Mouse (Mus musculus) A20 (cell line): ENCODE results near the gene Tmx2.
"Not testable (repeated sequence)": the region's sequence is repeated elsewhere in the genome, so short reads cannot be mapped to it uniquely, and the experiment has no call there.

ENCODE experiments used
- DNase-seq: peaks from one replicate; pipeline ENCODE4 v3.0.0-alpha.2; 2011; ENCODE audit warnings: low read depth, low spot score

Gene Tmx2

DNA sequence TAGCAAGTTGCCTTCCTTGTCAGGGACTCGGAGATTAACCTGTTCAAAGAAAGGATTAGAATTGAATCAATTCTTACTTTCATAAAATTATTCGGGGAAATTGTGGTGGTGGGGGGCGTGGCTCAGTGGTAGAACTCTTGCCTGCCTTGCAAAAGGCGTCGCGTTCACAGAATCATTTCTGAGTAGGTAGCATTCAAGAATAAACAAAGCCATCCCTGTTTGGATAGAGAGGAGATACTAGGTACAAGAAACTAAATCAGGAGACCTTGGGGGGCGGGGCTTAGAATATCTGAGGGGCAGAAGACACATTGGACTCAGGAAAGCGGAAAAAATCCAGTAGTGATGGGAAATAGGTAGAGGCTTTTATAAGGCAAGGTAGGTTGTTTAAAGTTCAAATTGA is at the start of gene Tmx2:
Gene Tmx2 (minus strand): TSS at position 125 of the 400 bp plus-strand sequence.
- DNase-seq, result peak; percentile 28

DNA sequence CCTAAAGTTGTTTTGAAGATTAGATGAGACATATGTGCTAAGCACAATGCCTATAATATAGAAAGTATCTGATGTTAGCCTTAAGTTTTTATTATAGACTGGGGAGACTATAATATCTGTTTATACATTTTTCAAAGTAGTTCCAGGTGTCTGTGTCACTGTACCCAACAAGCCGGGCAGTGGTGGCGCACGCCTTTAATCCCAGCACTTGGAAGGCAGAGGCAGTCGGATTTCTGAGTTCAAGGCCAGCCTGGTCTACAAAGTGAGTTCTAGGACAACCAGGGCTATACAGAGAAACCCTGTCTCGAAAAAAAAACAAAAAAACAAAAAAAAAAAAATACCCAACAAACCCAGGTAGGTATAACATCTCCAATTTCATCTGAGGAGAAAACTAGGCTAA is 49.3 kb upstream of the Tmx2 start:
- not testable (repeated sequence) for DNase-seq

DNA sequence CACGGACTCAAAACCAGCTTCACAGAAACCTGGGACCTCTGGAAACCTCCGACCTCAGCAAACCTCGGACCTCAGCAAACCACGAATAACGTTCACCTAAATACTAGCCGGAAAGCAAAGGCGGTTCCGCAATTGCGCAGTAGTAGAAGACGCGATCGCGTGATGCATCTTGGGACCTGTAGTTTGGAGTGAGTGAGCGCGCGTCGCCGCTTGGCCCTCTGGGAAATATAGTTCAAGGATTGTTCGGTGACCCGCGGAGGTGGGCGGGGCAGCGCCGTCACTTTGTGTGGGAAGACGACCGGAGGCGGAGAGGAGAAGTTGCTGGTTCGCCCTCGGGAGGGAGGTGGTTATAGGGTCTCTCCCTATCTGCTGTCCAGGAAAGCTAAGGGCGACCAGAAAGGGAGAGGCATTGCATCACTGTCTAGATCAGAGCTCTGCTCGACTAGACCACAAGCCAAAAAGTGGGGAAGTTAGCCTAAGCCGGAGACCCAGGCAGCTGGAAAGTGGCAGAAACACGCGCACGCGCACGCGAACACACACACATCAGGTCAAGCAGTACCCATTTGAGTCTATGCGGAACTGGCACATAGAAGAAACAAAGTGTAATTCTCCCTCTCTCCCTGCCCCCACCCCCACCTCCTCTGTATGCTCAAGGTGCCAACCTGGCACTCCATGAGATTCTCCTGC is 48.4 kb upstream of the Tmx2 start, which contains the start of gene Clp1:
Gene Clp1 (minus strand): TSS at position 179 of the 687 bp plus-strand sequence.
- peak; percentile 99 for DNase-seq

DNA sequence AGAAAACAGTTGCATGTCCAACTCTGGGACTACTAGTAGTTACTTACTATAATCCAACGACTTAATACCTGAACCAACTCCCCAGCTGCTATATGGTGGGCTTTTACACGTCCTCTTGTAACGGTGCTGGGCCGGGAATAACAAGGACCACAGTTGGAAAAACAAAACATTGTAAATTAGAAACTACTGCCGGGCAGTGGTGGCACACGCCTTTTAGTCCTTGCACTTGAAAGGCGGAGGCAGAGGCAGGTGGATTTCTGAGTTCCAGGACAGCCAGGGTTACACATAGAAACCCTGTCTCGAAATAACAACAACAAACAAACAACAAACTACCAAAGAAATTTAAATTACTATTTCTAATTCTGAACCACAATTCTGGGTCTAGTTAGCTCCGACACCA is 47.8 kb upstream of the Tmx2 start:
- peak; percentile 26 for DNase-seq

DNA sequence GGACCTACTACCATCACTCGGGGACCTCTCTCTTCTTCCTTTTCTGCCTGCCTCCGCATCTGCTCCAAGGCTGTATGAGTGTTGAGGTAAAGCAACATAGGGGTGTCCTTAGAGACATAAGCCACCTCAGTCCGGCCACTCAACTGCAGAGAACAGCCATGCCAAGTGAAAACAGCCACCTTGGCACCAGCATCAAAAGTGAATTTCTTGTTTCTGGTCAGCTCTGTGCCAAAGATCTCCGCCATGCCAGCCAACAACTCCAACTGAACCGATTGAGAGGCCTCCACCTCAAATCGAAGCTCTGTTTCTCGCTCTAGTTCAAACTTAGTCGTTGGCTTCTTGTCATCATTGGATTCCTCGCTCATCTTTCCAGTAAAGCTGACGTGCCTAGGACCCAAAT is 46.8 kb upstream of the Tmx2 start:
- no peak for DNase-seq

DNA sequence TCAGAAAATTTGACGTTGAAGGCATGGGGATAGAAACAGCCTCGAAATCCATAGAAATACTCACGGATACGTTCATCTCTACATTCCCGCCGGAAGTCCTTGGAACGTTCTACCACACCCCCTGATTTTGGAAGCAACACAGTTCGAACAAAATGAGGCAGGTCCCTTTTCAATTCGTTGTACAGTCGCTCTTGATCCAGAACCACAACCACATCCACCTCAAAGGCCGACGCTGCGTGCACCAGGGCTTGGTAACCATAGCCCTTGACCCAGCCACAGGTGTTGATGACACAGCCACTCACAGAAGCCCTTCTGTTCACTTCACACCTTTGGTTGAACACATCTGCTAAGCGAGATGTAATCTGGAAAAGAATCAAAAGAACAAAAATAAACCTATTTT is 44.9 kb upstream of the Tmx2 start:
- no peak for DNase-seq

DNA sequence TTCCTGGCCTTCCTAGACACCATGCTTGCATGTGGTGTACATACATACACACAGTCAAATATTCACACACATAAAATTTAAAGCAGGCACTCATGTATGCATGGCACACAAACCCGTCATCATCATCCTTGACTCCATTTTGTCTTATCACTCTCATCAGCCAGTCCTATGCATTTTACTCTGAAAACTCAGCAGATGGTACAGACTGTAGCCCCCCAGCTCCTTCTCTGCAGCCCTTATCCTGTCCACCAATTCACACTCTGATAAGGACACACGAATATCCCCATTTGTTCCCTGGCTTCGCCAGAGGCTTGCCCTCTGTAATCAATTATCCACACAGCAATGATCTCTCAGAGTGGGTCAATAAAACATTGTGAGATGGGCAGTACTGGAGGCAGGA is 42.2 kb upstream of the Tmx2 start:
- DNase-seq, result no peak

DNA sequence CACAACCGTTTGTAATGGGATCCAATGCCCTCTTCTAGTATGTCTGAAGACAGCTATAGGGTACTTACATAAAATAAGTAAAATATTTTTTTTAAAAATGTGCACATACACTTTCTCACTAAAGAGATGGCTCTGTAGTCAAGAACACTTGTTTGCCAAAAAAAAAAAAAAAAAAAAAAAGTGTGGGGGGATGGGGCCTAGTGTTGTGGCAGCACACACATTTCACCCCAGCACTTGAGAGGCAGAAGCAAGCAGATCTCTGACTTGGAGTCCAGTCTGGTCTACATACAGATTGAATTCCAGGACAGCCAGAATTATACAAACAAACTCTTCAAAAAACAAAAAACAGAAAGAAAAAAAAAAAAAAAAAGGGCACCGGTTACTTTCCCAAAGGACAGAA is 41.8 kb upstream of the Tmx2 start:
- DNase-seq, result no peak

DNA sequence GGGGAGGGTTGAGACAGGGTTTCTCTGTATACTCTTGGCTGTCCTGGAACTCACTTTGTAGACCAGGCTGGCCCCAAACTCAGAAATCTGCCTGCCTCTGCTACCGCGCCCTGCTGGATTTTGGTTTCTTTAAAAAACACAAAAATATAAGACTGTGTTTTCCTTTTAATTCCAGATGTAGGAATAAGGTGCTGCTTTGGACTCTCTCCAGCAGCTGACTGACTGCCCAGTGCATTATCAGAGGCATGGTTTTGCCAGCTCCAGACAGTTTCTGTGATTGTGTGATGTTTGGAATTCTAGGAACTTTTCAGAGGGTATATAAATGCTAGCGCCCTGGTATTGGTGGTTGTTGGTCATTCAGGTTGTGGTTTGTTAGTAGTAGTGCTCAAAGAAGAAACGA is 38.4 kb upstream of the Tmx2 start:
- DNase-seq, result no peak

DNA sequence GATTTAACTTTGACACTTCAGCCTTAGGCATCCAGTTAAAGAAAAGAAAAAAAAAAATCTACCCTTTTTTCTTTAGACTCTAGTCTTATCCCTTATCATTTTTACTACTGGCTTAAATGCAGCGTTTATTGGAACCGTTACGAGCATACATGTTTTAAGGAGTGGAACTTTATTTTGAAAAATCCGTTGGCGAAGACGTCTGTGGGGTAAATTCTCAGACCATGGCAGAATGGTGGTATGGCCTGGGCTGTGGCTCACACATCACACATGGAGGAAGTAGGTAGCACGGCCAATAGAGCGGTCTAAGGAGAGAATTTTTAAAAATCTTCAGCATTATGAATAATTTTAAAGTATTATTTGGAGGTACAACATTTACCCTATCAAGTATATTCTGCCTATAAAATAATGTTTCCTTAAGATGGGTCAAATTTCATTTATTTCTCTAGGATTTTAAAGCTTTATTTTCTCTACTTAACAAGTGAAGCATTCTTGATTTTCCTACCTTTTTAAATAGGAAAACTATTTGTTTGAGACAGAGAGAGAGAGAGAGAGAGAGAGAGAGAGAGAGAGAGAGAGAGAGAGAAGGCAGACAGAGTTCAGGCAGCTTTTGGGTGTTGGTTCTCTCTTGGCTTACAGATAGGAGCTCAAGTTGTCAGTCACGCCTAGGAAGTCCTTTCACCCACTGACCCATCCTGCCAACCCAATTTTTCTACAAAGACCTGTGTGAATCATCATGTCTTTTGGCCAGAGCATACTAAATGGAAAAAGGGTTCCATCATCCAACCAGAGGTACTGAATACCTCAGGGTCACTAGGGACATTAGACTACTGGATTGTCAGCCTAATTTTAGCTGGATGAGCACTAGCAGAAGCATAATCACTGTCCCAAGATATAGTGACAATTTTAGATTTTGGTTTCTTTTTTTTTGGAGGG is 37.7 kb upstream of the Tmx2 start:
- DNase-seq, result peak; percentile 69

DNA sequence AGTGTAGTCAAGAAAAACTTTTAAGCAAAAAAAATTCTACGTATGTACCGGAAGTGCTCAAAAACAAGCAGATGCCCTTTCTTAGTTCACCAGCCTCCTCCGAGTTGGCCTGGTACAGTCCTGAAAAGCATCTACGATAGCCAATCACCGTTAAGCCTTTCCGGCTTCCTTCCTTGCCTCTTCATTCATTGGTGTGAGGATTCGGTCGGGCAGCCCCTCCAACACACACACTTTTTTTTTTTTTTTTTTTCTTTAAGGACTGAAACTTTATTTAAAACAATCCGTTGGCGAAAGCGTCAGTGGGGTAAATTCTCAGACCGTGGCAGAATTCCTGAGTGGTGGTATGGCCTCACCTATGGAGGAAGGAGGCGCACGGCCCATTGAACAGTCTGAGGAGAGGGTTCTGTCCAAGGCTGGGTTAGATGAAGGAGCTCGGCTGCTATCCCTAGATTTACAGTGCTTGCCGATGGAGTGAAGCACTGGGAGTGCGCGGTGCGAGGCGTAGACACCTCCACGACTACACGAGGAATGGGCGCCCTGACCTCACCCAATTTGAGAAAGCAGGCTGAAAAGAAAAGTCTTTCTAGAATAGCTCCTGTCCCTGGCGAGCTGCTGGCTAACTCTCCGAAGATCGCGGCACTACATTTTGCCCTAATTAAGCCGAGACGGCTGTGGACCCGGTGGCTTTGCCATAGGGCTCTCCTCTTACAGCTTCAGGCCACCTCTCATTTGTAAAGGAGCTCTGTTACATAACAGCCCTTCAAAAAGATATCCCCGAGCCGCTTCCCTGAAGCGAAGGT is 36.8 kb upstream of the Tmx2 start:
- peak; percentile 87 for DNase-seq

DNA sequence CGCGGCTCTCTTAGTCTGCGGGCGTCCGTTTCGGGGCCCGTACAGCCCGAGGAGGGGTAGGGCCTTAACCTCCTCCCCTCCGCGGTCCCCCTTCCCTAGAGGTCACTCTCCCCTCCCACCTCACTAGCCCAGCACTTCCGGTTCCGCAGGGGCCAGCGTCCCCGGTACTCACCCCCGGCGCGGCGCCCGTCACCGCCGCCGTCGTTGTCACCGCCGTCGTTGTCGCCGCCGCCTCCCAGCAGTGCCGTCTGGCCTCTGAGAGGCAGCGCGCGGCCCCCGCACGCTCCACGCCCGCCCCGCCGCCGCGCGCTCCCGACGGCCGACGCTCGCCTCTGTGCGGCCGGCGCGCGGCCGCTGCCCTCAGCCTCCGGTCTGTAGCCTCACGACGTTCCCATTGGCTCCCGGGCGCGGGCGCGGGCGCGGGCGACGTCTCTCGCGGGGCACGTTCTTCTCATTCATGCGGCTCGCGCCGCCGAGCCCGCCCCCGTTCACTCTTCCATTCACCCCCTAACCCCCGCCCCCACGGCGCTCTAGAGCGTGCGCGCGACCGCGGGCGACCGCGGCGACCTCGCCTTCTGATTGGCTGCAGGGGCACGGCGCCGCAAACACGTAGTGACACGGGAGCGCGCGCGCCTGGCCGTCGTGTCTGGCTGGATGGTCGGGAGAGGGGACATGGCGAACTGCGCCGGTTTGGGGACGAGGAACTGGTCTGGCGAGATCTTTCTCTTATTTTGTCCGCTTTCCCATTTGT is 36.0 kb upstream of the Tmx2 start, which contains the start of gene Zdhhc5:
Gene Zdhhc5 (minus strand): TSS at position 370 of the 751 bp plus-strand sequence.
- DNase-seq, result peak; percentile 99

DNA sequence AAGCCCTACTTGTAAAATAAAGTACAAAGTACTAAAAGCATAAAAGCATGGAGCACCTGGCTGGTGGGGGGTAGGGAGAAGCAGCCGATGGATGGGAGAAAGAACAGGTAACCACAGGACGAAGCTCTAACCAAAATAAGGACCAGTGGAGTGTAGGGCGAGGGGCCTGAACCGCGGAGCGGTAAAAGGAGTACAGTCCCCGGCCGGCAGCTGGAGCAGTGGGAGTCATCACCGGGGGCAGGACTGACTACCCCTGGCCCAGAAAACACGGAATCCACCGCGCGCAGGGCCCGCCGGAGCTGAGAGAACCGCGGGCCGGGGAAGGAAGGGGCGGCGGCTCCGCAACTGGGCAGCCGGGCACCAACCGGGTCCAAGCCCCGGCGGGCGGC is 35.5 kb upstream of the Tmx2 start:
- DNase-seq, result no peak

DNA sequence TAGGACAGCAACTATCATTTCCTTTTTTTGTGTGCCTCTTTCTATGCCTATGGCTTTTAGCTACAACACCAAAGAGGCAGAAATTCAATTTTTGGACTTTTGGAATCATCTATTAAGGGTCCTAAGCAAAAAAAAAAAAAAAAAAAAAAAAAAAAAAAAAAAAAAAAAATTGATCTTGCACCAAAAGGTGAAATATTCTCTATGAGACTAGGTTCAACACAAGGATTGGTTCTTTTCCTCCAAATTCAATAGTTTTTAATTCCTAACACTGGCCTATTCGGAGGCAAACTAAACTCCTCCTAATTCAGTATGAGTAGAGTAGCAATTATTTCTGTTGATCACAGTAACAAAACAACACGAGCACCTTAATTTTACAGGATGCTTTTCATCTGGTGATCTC is 33.0 kb upstream of the Tmx2 start:
- DNase-seq, result no peak

DNA sequence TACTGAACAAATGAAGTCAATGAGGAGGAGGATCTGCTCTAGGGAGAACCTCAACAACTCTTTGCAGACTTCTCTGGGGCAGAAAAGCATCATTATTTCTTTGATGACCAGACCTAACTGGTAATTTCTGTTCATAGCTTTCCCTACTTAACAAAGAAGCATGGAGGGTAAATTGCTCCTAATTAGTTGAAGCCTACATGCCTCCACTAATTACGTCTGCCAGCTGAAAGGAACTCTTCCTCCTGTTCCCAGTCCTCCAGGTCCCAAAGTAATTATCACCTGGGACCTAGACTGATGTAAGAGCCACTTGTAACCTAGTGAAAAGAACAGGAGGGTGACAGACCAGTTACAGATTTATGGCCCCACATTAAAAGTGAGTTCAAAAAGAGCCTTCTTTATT is 28.6 kb upstream of the Tmx2 start:
- DNase-seq, result no peak

DNA sequence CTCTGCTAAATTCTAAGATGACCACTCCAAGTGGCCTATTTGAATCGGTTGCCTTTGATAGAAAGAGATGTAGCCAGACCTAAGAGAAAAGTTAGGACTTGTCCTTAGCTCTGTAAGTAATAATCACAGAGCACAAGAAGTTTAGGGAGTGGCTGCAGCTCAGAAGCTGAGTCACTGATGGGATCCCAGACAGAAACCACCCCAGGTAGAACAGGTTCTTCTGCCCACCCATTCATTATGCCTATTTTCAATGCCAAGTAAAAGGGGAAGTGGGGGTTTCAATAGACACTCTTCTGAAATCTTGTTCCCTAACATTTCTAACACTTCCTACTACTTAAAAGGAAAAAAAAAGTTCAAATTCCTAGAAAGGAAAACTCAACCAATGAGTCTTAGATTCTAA is 26.4 kb upstream of the Tmx2 start:
- peak; percentile 56 for DNase-seq

DNA sequence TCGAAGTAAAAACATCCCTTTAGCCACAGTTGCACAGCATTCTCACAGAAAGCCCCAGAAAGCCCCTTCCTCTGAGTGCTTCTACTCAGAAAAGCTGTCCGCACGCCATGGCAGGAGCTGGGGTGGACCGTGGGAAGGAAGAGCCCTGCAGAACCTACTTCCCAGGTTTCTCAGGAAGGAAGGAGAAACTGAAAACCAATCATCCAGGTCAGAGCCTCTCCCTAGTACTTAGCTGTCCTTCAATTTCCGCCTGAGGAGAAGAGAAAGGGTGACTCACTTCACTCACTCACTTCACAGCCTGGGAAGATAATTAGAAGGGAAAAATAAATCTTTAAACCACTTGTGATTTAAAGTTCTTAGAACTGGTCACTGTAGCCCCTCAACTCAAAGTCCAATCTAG is 25.4 kb upstream of the Tmx2 start:
- DNase-seq, result no peak

DNA sequence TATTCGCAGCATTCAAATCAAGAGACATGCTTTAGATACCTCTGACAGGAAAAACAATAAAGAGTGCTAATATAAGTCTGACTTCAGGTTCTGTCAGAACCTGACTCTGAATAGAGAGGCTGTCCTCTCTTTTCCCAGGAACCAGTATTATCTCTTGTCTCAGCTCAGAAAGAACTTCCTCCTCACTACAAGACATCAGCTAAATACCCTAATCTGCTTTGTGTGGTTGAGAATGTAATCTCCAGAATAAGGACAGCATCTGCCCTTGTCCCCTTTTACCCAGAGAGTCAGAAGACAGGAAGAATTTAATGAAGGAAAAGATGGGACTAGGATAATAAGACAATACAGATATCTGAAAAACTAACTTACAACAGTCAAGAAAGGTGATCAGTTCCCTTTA is 24.6 kb upstream of the Tmx2 start:
- DNase-seq, result no peak

DNA sequence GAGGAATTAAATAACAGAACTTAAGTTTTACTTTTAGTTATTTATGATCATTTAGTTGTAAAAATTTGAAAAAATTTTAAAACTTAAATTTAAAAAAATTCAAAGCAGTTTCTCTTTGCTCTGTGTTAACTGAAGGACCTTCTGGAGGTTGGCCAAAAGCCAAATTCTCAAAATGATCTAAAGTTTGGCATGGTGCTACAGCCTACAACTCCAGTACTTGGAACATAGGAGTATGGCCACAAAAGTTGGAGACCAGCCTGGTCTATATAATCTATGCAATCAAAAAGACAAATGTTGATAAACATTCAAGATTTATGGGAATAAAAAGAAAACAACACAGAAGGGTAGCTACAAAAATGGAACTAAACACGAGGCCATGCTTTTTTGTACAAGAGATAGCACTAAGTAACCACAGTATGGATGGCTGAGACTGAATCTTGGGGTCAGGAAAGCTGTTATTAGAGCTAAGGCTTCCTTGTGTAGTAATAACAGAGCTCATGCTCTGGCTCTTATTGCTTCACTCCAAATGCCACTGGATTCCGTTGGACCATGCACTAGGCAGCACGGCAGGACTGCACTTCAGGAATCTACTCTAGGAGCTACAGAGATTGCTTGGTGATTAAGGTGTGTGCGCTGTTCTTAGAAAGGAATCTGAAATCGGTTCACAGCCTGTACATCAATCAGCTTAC is 16.2 kb upstream of the Tmx2 start:
- no peak for DNase-seq

DNA sequence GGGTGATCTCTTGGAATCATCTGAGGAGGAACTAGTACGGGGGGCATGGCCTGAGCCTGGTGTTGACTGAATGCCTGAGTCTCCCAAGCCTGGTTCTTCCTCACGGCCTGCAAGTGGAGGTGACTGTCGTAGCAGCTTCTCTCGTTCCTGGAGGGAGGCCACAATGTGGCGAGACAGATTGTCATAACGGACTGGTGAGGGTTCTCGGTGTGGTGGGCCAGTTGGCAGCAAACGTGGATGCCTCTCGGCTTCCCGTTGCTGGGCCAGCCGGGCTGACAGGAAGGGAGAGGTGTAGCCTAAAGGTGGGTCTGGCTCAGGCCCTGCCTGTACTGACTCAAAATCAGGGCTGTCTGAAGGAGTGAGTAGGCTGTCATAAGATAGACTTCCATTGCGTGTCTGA is 11.1 kb upstream of the Tmx2 start:
- DNase-seq, result no peak
